Mouse (Mus musculus): Measurements from ENCODE around the gene Gm5105. TPM values are rescaled to one million over a fixed set of nuclear protein-coding genes. Genes with fewer than 3 reads are reported as not detected.

Gene Gm5105
- polyA plus RNA-seq, 1 experiment from 2014 or later: not detected

- DNase-seq (ENCODE audit: low spot score): no peak
- no peak overlapping the region for H3K9ac ChIP-seq (ENCODE audit: low read depth, low read length)
- H3K4me1 ChIP-seq (replicated peaks; ENCODE audit: control insufficient read depth, insufficient read depth, low read length): no peaks in the 10 kb centered on the region
- H3K4me3 ChIP-seq (ENCODE audit: low read depth, low read length): no peak overlapping the region
- H3K36me3 ChIP-seq (ENCODE audit: control insufficient read depth, insufficient read depth, low read length): no peaks in the 10 kb centered on the region
- H3K9me3 ChIP-seq (ENCODE audit: control insufficient read depth, low read length): no peaks in the 10 kb centered on the region
- H3K27me3 ChIP-seq (ENCODE audit: control insufficient read depth, insufficient read depth, low read length): no peaks in the 10 kb centered on the region
- WGBS: 88% methylated on average over 6 of the region's 6 CpGs
- ATAC-seq (ENCODE audit: low FRiP score): no peak
- no peak overlapping the region for H3K4me2 ChIP-seq (replicated peaks; ENCODE audit: low read depth, low read length)
- no peak overlapping the region for H3K27ac ChIP-seq (ENCODE audit: low read depth, low read length)
Observed at GRCm38 (mm10) chr3:138049555-138049954, 17.6 kb downstream of the Gm5105 start.

GRCm38 (mm10) chr3:138043316-138043715, 23.9 kb downstream of the Gm5105 start:
- Histone ChIP-seq H3K4me2 (replicated peaks; ENCODE audit: low read depth, low read length) (no peak overlapping the region), H3K27ac (ENCODE audit: low read depth, low read length) (no peak overlapping the region), H3K27me3 (ENCODE audit: control insufficient read depth, insufficient read depth, low read length) (no peaks in the 10 kb centered on the region), H3K36me3 (ENCODE audit: control insufficient read depth, insufficient read depth, low read length) (no peaks in the 10 kb centered on the region), H3K4me3 (ENCODE audit: low read depth, low read length) (no peak overlapping the region), H3K4me1 (replicated peaks; ENCODE audit: control insufficient read depth, insufficient read depth, low read length) (no peaks in the 10 kb centered on the region), H3K9me3 (ENCODE audit: control insufficient read depth, low read length) (no peaks in the 10 kb centered on the region), H3K9ac (ENCODE audit: low read depth, low read length) (no peak overlapping the region)
- ATAC-seq (ENCODE audit: low FRiP score): no peak
- WGBS: 90% methylated on average over 7 of the region's 7 CpGs
- DNase-seq (ENCODE audit: low spot score): no peak

GRCm38 (mm10) chr3:138041591-138042301, 25.4 kb downstream of the Gm5105 start:
- Histone ChIP-seq H3K9me3 (ENCODE audit: control insufficient read depth, low read length) (no peaks in the 10 kb centered on the region), H3K4me1 (replicated peaks; ENCODE audit: control insufficient read depth, insufficient read depth, low read length) (no peaks in the 10 kb centered on the region), H3K36me3 (ENCODE audit: control insufficient read depth, insufficient read depth, low read length) (no peaks in the 10 kb centered on the region), H3K4me3 (ENCODE audit: low read depth, low read length) (no peak overlapping the region), H3K27me3 (ENCODE audit: control insufficient read depth, insufficient read depth, low read length) (no peaks in the 10 kb centered on the region), H3K4me2 (replicated peaks; ENCODE audit: low read depth, low read length) (no peak overlapping the region), H3K9ac (ENCODE audit: low read depth, low read length) (no peak overlapping the region), H3K27ac (ENCODE audit: low read depth, low read length) (no peak overlapping the region)
- no peak; the same call in 1 of the 2 replicates for ATAC-seq (ENCODE audit: low FRiP score)
- 55% methylated on average over 3 of the region's 3 CpGs for WGBS
- DNase-seq (ENCODE audit: low spot score): no peak

GRCm38 (mm10) chr3:138040938-138041337, 26.2 kb downstream of the Gm5105 start:
- Histone ChIP-seq H3K4me3 (ENCODE audit: low read depth, low read length) (no peak overlapping the region), H3K9ac (ENCODE audit: low read depth, low read length) (no peak overlapping the region), H3K27ac (ENCODE audit: low read depth, low read length) (no peak overlapping the region), H3K36me3 (ENCODE audit: control insufficient read depth, insufficient read depth, low read length) (no peaks in the 10 kb centered on the region), H3K4me2 (replicated peaks; ENCODE audit: low read depth, low read length) (no peak overlapping the region), H3K4me1 (replicated peaks; ENCODE audit: control insufficient read depth, insufficient read depth, low read length) (no peaks in the 10 kb centered on the region), H3K9me3 (ENCODE audit: control insufficient read depth, low read length) (no peaks in the 10 kb centered on the region), H3K27me3 (ENCODE audit: control insufficient read depth, insufficient read depth, low read length) (no peaks in the 10 kb centered on the region)
- WGBS: 87% methylated on average over 2 of the region's 2 CpGs
- no peak for ATAC-seq (ENCODE audit: low FRiP score)
- no peak for DNase-seq (ENCODE audit: low spot score)

- no peak for DNase-seq (ENCODE audit: low spot score)
- 92% methylated on average over 6 of the region's 6 CpGs for WGBS
- ATAC-seq (ENCODE audit: low FRiP score): no peak
- Histone ChIP-seq H3K27ac (ENCODE audit: low read depth, low read length) (no peak overlapping the region), H3K36me3 (ENCODE audit: control insufficient read depth, insufficient read depth, low read length) (no peaks in the 10 kb centered on the region), H3K9ac (ENCODE audit: low read depth, low read length) (no peak overlapping the region), H3K4me1 (replicated peaks; ENCODE audit: control insufficient read depth, insufficient read depth, low read length) (no peaks in the 10 kb centered on the region), H3K4me3 (ENCODE audit: low read depth, low read length) (no peak overlapping the region), H3K4me2 (replicated peaks; ENCODE audit: low read depth, low read length) (no peak overlapping the region), H3K9me3 (ENCODE audit: control insufficient read depth, low read length) (no peaks in the 10 kb centered on the region), H3K27me3 (ENCODE audit: control insufficient read depth, insufficient read depth, low read length) (no peaks in the 10 kb centered on the region)
Observed at GRCm38 (mm10) chr3:138033986-138034385, 33.2 kb downstream of the Gm5105 start.

GRCm38 (mm10) chr3:138030563-138030962, 36.6 kb downstream of the Gm5105 start:
- Histone ChIP-seq H3K4me1 (replicated peaks; ENCODE audit: control insufficient read depth, insufficient read depth, low read length) (no peaks in the 10 kb centered on the region), H3K9me3 (ENCODE audit: control insufficient read depth, low read length) (no peaks in the 10 kb centered on the region), H3K27ac (ENCODE audit: low read depth, low read length) (no peak overlapping the region), H3K4me2 (replicated peaks; ENCODE audit: low read depth, low read length) (no peak overlapping the region), H3K4me3 (ENCODE audit: low read depth, low read length) (no peak overlapping the region), H3K27me3 (ENCODE audit: control insufficient read depth, insufficient read depth, low read length) (no peaks in the 10 kb centered on the region), H3K9ac (ENCODE audit: low read depth, low read length) (no peak overlapping the region), H3K36me3 (ENCODE audit: control insufficient read depth, insufficient read depth, low read length) (no peaks in the 10 kb centered on the region)
- ATAC-seq (ENCODE audit: low FRiP score) (no peak; the same call in 1 of the 2 replicates), DNase-seq (ENCODE audit: low spot score) (no peak)
- WGBS: 79% methylated on average over 6 of the region's 6 CpGs

GRCm38 (mm10) chr3:138029351-138029750, 37.8 kb downstream of the Gm5105 start:
- DNase-seq (ENCODE audit: low spot score) (no peak), ATAC-seq (ENCODE audit: low FRiP score) (no peak)
- 90% methylated on average over 5 of the region's 5 CpGs for WGBS
- H3K9ac ChIP-seq (ENCODE audit: low read depth, low read length): no peak overlapping the region
- no peak overlapping the region for H3K4me2 ChIP-seq (replicated peaks; ENCODE audit: low read depth, low read length)
- no peaks in the 10 kb centered on the region for H3K9me3 ChIP-seq (ENCODE audit: control insufficient read depth, low read length)
- no peaks in the 10 kb centered on the region for H3K36me3 ChIP-seq (ENCODE audit: control insufficient read depth, insufficient read depth, low read length)
- no peaks in the 10 kb centered on the region for H3K27me3 ChIP-seq (ENCODE audit: control insufficient read depth, insufficient read depth, low read length)
- no peaks in the 10 kb centered on the region for H3K4me1 ChIP-seq (replicated peaks; ENCODE audit: control insufficient read depth, insufficient read depth, low read length)
- no peak overlapping the region for H3K4me3 ChIP-seq (ENCODE audit: low read depth, low read length)
- H3K27ac ChIP-seq (ENCODE audit: low read depth, low read length): no peak overlapping the region

GRCm38 (mm10) chr3:138027575-138028362, 39.4 kb downstream of the Gm5105 start:
- 81% methylated on average over 5 of the region's 5 CpGs for WGBS
- Histone ChIP-seq H3K9me3 (ENCODE audit: control insufficient read depth, low read length) (no peaks in the 10 kb centered on the region), H3K27me3 (ENCODE audit: control insufficient read depth, insufficient read depth, low read length) (no peaks in the 10 kb centered on the region), H3K4me1 (replicated peaks; ENCODE audit: control insufficient read depth, insufficient read depth, low read length) (no peaks in the 10 kb centered on the region), H3K9ac (ENCODE audit: low read depth, low read length) (no peak overlapping the region), H3K4me2 (replicated peaks; ENCODE audit: low read depth, low read length) (no peak overlapping the region), H3K36me3 (ENCODE audit: control insufficient read depth, insufficient read depth, low read length) (no peaks in the 10 kb centered on the region), H3K4me3 (ENCODE audit: low read depth, low read length) (no peak overlapping the region), H3K27ac (ENCODE audit: low read depth, low read length) (no peak overlapping the region)
- DNase-seq (ENCODE audit: low spot score) (no peak), ATAC-seq (ENCODE audit: low FRiP score) (no peak)

GRCm38 (mm10) chr3:138026286-138026685, 40.9 kb downstream of the Gm5105 start:
- no peaks in the 10 kb centered on the region for H3K27me3 ChIP-seq (ENCODE audit: control insufficient read depth, insufficient read depth, low read length)
- no peak overlapping the region for H3K27ac ChIP-seq (ENCODE audit: low read depth, low read length)

More at GRCm38 (mm10) chr3:138026286-138026685, 40.9 kb downstream of the Gm5105 start:
- Histone ChIP-seq H3K4me2 (replicated peaks; ENCODE audit: low read depth, low read length) (no peak overlapping the region), H3K36me3 (ENCODE audit: control insufficient read depth, insufficient read depth, low read length) (no peaks in the 10 kb centered on the region), H3K9me3 (ENCODE audit: control insufficient read depth, low read length) (no peaks in the 10 kb centered on the region), H3K9ac (ENCODE audit: low read depth, low read length) (no peak overlapping the region), H3K4me1 (replicated peaks; ENCODE audit: control insufficient read depth, insufficient read depth, low read length) (no peaks in the 10 kb centered on the region), H3K4me3 (ENCODE audit: low read depth, low read length) (no peak overlapping the region)
- ATAC-seq (ENCODE audit: low FRiP score): no peak
- DNase-seq (ENCODE audit: low spot score): no peak
- WGBS: 80% methylated on average over 10 of the region's 10 CpGs
